Mouse (Mus musculus) CD8-positive naive resting alpha-beta T cell, adult 2 months (primary cell): ENCODE measurements at regions not wholly inside any gene's neighbourhood (a gene's known extent, or its start where the extent isn't known, plus 50 kb on each side); places are given as distances from the start of the nearest gene placed in this dataset.

Experiments used
- DNase-seq, 2 experiments: peaks; one replicate each; pipeline ENCODE4 v3.0.0; 2022; ENCODE audit warnings: low read depth in 2 of 2, low spot score in 2 of 2

- DNase-seq, result no peak
These were observed 777.1 kb upstream of the Auts2 start for GRCm38 (mm10) chr5:133320206-133320605.

- DNase-seq, result no peak
These were observed 770.9 kb upstream of the Auts2 start for GRCm38 (mm10) chr5:133314031-133314430.

- DNase-seq, result no peak
These were observed 768.1 kb upstream of the Auts2 start for GRCm38 (mm10) chr5:133310979-133311890.

- no peak for DNase-seq
These were observed 724.7 kb upstream of the Auts2 start for GRCm38 (mm10) chr5:133267887-133268286.

GRCm38 (mm10) chr5:133267356-133267755, 724.2 kb upstream of the Auts2 start:
- no peak for DNase-seq

GRCm38 (mm10) chr5:133264976-133265375, 721.8 kb upstream of the Auts2 start:
- no peak for DNase-seq

- no peak for DNase-seq
These were observed 675.7 kb upstream of the Auts2 start for GRCm38 (mm10) chr5:133218801-133219200.

- DNase-seq, result no peak
These were observed 655.4 kb upstream of the Auts2 start for GRCm38 (mm10) chr5:133198546-133198945.

GRCm38 (mm10) chr5:133189798-133190571, 646.8 kb upstream of the Auts2 start:
- no peak for DNase-seq

GRCm38 (mm10) chr5:133175636-133176035, 632.5 kb upstream of the Auts2 start:
- no peak for DNase-seq

- no peak for DNase-seq
These were observed 630.1 kb upstream of the Auts2 start for GRCm38 (mm10) chr5:133173155-133173723.

- DNase-seq, result no peak
These were observed 629.5 kb upstream of the Auts2 start for GRCm38 (mm10) chr5:133172686-133173085.

- DNase-seq, result no peak
These were observed 628.1 kb upstream of the Auts2 start for GRCm38 (mm10) chr5:133171266-133171665.

GRCm38 (mm10) chr5:133167576-133167975, 624.4 kb upstream of the Auts2 start:
- no peak for DNase-seq

GRCm38 (mm10) chr5:133167001-133167461, 623.9 kb upstream of the Auts2 start:
- DNase-seq, result no peak

- no peak for DNase-seq
These were observed 613.1 kb upstream of the Auts2 start for GRCm38 (mm10) chr5:133156115-133156857.

GRCm38 (mm10) chr5:133145996-133146395, 602.9 kb upstream of the Auts2 start:
- no peak for DNase-seq

GRCm38 (mm10) chr5:133143679-133144078, 600.5 kb upstream of the Auts2 start:
- no peak for DNase-seq

- no peak for DNase-seq
These were observed 599.4 kb upstream of the Auts2 start for GRCm38 (mm10) chr5:133142401-133143115.

- no peak for DNase-seq
These were observed 587.9 kb upstream of the Auts2 start for GRCm38 (mm10) chr5:133131042-133131441.
